19 mouse cellular contexts compared by ENCODE assay signal in the genomic region with DNA sequence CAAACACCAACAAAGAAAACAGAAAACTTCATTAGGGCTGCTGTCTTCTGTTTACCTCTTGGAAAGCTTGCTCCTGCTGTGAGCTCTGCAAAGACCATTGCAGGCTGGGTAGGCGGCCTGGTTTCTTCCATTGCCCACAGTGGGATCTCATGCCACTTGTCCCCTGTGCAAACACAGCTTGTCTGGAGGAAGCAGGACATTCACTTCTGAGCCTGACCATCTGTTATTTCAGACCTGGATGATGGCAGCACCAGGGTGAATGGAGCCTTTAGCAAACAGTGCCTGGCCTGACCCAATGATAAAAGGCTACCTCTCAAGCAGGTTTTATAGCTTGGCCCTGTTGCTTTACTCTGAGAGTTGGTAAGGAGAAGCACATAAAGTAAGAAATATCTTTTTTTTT. TPM values are rescaled to one million over a fixed set of nuclear protein-coding genes. Genes with fewer than 3 reads are reported as not detected.
DNase-seq lines count a peak whose midpoint lies in the region; ATAC-seq lines count a peak whose summit lies in the region.
"Had no signal": no experiment of that assay in that cellular context is flagged by ENCODE, and none has a peak within 500 bp of the region (broad histone marks: within the 10 kb centered on the region; RNA-seq: fewer than 3 reads in every experiment).

No protein-coding gene starts in this region.

- no peak overlapping the region for H3K9ac ChIP-seq in midbrain, embryonic 11.5 days (ENCODE audit: low read length)
- H3K9ac ChIP-seq in midbrain, embryonic 13.5 days (replicated peaks), result no peak overlapping the region
- no peak overlapping the region for H3K9ac ChIP-seq in hindbrain, embryonic 16.5 days (ENCODE audit: low read depth, low read length)
- H3K9ac ChIP-seq: embryonic facial prominence, embryonic 13.5 days; forebrain, embryonic 12.5 days; heart, embryonic 12.5 days; hindbrain, embryonic 15.5 days had no signal

- H3K4me3 ChIP-seq in midbrain, embryonic 11.5 days (ENCODE audit: low read depth, low read length), result no peak overlapping the region
- H3K4me3 ChIP-seq in midbrain, embryonic 13.5 days (replicated peaks), result no peak overlapping the region
- H3K4me3 ChIP-seq in hindbrain, embryonic 16.5 days (ENCODE audit: low read length), result no peak overlapping the region
- H3K4me3 ChIP-seq: embryonic facial prominence, embryonic 13.5 days; forebrain, embryonic 12.5 days; heart, embryonic 12.5 days; hindbrain, embryonic 15.5 days had no signal

- 69% methylated on average over 1 of the region's 1 CpGs for WGBS in midbrain, embryonic 11.5 days
- WGBS in midbrain, embryonic 13.5 days, result 75% methylated on average over 1 of the region's 1 CpGs
- 58% methylated on average over 1 of the region's 1 CpGs for WGBS in hindbrain, embryonic 16.5 days

- no peak for ATAC-seq in midbrain, embryonic 11.5 days (ENCODE audit: low FRiP score)
- ATAC-seq in midbrain, embryonic 13.5 days, result no peak
- ATAC-seq in hindbrain, embryonic 16.5 days, result no peak
- ATAC-seq: forebrain, embryonic 16.5 days; inflammation-experienced regulatory T-cells, adult 6 months; intestine, postnatal 0 days had no signal

- peaks cover 8% of the 10 kb centered on the region for H3K4me1 ChIP-seq in midbrain, embryonic 11.5 days (ENCODE audit: control insufficient read depth, insufficient read depth, low read length)
- peaks cover 40% of the 10 kb centered on the region for H3K4me1 ChIP-seq in midbrain, embryonic 13.5 days (replicated peaks)
- peaks cover 30% of the 10 kb centered on the region for H3K4me1 ChIP-seq in hindbrain, embryonic 16.5 days (ENCODE audit: control insufficient read depth, insufficient read depth, low read depth, low read length)

- H3K9me3 ChIP-seq in midbrain, embryonic 11.5 days (ENCODE audit: control insufficient read depth, low read length), result no peaks in the 10 kb centered on the region
- no peaks in the 10 kb centered on the region for H3K9me3 ChIP-seq in midbrain, embryonic 13.5 days
- H3K9me3 ChIP-seq in hindbrain, embryonic 16.5 days (ENCODE audit: control insufficient read depth, low read length), result no peaks in the 10 kb centered on the region
- H3K9me3 ChIP-seq: embryonic facial prominence, embryonic 13.5 days; forebrain, embryonic 12.5 days; heart, embryonic 12.5 days; hindbrain, embryonic 15.5 days had no signal

- no peaks in the 10 kb centered on the region for H3K36me3 ChIP-seq in midbrain, embryonic 11.5 days (ENCODE audit: control insufficient read depth, insufficient read depth, low read length)
- H3K36me3 ChIP-seq in midbrain, embryonic 13.5 days, result no peaks in the 10 kb centered on the region
- H3K36me3 ChIP-seq in hindbrain, embryonic 16.5 days (ENCODE audit: control insufficient read depth, insufficient read depth, low read length), result no peaks in the 10 kb centered on the region
- H3K36me3 ChIP-seq: embryonic facial prominence, embryonic 13.5 days; forebrain, embryonic 12.5 days; heart, embryonic 12.5 days; hindbrain, embryonic 15.5 days had no signal

- H3K4me2 ChIP-seq in midbrain, embryonic 11.5 days, result no peak overlapping the region
- H3K4me2 ChIP-seq in midbrain, embryonic 13.5 days (replicated peaks), result no peak overlapping the region
- H3K4me2 ChIP-seq in hindbrain, embryonic 16.5 days (ENCODE audit: low read length), result no peak overlapping the region
- H3K4me2 ChIP-seq: embryonic facial prominence, embryonic 13.5 days; forebrain, embryonic 12.5 days; heart, embryonic 12.5 days; hindbrain, embryonic 15.5 days had no signal

- no peaks in the 10 kb centered on the region for H3K27me3 ChIP-seq in midbrain, embryonic 11.5 days (ENCODE audit: control insufficient read depth, insufficient read depth, low read length)
- H3K27me3 ChIP-seq in midbrain, embryonic 13.5 days, result no peaks in the 10 kb centered on the region
- no peaks in the 10 kb centered on the region for H3K27me3 ChIP-seq in hindbrain, embryonic 16.5 days (replicated peaks; ENCODE audit: control insufficient read depth, insufficient read depth, low read length)
- H3K27me3 ChIP-seq: embryonic facial prominence, embryonic 13.5 days; forebrain, embryonic 12.5 days; heart, embryonic 12.5 days; hindbrain, embryonic 15.5 days had no signal

- peak; percentile 47 for DNase-seq in midbrain, embryonic 11.5 days (ENCODE audit: low spot score, missing footprints)
- DNase-seq in cerebellum, adult 18-20 months, result peak; percentile 76 to 88
- peak; percentile 91 for DNase-seq in cerebellum, adult 9-11 months
- peak; percentile 70 to 76 for DNase-seq in cerebellum, postnatal 36 days
- DNase-seq in frontal cortex, postnatal 10 days (ENCODE audit: low spot score in 2 of 2), result no peak
- no peak for DNase-seq in right cerebral cortex, postnatal 14 days
- DNase-seq: adrenal gland, adult 2 months; adrenal gland, postnatal 25 days; gastrocnemius, postnatal 14 days; heart, postnatal 36 days had no signal

- no peak overlapping the region for H3K27ac ChIP-seq in midbrain, embryonic 11.5 days (ENCODE audit: low read depth, low read length)
- H3K27ac ChIP-seq in midbrain, embryonic 13.5 days, result no peak overlapping the region
- H3K27ac ChIP-seq in hindbrain, embryonic 16.5 days (ENCODE audit: low read depth, low read length), result no peak overlapping the region
- H3K27ac ChIP-seq: embryonic facial prominence, embryonic 13.5 days had no signal

RNA-seq across cellular contexts. Expression of gene Gnao1, which starts 35.4 kb away (rescaled TPM):
- polyA plus RNA-seq in midbrain, embryonic 11.5 days (2014; fragmentation: Nextera tagmentation; extraction: Ambion mirVana), result 32.1 and 35.1 TPM in 2 replicates
- polyA plus RNA-seq in midbrain, embryonic 13.5 days (2015; fragmentation: Nextera tagmentation; extraction: Ambion mirVana), result 125 and 140 TPM in 2 replicates
- polyA plus RNA-seq in hindbrain, embryonic 16.5 days (2015; fragmentation: Nextera tagmentation; extraction: Ambion mirVana), result 215 and 237 TPM in 2 replicates

Comparison
In these comparisons a context has a peak if more than half of its experiments do, and no peak if none do; other contexts are left out.
1. DNase-seq: peak in midbrain, embryonic 11.5 days (single experiment), cerebellum, adult 18-20 months (2 of 2), cerebellum, adult 9-11 months (single experiment) and cerebellum, postnatal 36 days (2 of 2); none in frontal cortex, postnatal 10 days (0 of 2) and right cerebral cortex, postnatal 14 days (single experiment).